Mouse (Mus musculus) mesoderm, embryonic 11.5 days (tissue): ENCODE data around the gene Agap1.

ENCODE experiments used
- DNase-seq: peaks from one replicate; pipeline ENCODE4 v3.0.0-alpha.2; 2012; ENCODE audit warnings: low read depth, low spot score

Gene Agap1

GRCm38 (mm10) chr1:89846148-89846547, 391.5 kb downstream of the Agap1 start:
- DNase-seq = no peak

DNA sequence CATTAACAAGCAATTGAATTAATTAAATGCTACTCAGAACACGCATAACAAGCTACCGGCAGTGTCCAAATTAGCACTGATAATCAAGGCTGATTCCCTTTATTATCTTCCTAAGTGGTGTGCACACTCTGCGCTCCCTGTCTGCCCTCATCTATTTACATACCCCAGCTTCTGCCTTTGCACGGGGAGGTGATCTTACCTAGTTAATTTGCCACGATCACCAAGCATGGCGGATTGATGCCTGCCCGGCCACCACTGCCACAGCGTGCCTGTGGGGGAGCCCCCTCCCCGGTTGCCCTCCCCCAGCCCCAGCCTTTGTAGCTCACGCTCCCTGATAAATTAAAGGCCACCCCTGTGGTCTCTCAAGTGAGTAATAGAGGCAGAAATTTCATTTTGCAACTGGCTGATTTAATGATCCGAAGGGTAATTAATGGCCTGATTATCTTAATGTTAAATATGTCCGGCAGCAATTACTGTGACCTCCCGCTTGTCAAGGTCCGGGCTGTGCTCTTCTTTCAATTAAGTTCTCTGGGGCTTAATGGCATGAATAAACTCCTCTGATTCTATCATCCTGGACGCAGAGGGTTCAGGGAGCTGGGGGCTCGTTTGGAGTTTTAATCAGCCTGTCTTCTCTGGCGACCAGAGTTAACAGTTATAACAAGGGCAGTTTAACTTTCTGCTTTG, 393.9 kb downstream of the Agap1 start:
- no peak for DNase-seq

DNA sequence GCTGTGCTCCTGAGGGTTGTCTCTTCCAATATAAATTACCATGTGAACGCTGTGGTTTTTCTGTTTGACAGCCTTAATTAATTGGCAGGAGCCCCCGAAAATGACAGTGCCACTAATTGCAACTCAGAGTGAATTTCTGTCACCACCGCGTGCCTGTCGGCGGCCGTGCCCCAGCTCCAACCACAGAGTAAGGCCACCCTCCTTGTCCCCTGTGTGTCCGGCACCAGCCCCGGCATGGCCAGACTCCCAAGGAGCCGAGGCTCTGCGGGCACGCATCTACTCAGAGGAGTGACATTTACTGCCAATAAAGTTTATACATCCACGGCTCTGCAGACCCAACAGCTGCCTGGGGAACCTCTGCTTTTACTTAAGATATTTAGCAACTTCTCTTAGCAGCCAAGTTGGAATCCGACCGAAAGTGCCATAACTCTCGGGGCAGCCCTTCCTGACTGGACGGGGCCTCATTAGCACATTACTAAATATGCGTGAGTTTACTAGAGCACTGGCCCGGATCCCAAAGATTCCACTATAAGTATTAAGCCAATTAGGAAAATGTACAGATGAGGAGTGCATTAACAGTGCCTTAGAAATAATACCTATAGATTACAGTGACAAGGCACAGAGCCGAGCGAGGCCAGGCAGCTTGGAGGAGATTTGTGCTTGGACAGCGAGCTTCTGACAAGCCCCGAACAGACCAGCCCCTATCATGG, 394.7 kb downstream of the Agap1 start:
- DNase-seq = no peak

GRCm38 (mm10) chr1:89849861-89850230, 395.2 kb downstream of the Agap1 start:
- DNase-seq = no peak

DNA sequence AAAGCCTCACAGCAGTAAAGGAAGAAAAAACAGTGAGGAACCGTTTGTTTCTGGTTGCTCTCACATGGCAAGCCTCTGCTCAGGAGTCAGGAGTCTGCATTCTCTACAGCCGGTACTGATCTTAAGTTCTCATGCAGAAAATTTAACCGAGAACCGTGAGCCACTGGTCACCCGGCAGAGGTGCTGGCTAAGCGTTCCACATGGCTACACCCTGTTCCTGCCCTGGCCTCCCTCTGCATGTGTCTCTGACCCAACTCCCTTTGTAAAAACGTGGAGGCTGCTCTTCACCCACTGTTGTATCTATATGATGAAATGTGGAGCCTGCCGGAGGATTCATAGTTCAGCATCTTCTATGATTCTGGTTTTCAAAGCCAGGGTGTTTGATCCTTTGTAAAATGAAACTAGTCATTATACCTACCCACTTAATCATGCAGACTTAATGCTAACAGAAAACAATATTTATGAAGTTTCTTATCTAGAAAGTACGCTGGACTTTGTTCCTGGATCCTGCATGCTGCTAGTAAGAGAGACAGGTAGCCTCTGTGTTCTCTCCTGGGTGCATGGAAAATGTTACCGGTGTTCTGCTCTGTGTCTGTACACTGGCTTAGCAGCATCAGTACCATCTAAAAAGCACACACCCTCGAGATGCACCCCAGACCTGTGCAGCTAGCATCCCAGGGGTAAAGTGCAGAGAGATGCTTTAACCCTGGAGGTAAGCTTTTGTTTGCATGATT, 396.2 kb downstream of the Agap1 start:
- no peak for DNase-seq

- DNase-seq = no peak
Observed at GRCm38 (mm10) chr1:89859182-89859581, 404.6 kb downstream of the Agap1 start.

- no peak for DNase-seq
Observed at GRCm38 (mm10) chr1:89860017-89860730, 405.6 kb downstream of the Agap1 start.

DNA sequence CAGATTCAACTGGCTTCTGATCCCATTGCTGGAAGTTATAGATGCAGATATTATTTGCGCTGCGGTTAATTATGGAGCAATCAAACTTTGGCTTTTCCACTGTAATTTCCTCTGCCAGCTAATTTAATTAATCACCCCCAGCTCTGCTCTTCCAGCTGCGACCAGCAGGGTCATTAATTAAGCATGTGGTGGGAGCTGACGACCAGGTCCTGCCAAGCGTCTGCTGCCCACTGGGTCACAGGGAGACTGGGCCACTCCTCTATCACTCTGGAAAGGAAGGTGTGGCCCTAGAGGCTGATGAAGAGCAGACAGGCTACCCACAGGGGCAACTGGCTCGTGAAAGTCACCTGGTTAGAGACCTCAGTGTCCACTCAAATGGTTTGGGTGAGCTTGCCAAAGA, 411.2 kb downstream of the Agap1 start:
- DNase-seq = no peak

DNA sequence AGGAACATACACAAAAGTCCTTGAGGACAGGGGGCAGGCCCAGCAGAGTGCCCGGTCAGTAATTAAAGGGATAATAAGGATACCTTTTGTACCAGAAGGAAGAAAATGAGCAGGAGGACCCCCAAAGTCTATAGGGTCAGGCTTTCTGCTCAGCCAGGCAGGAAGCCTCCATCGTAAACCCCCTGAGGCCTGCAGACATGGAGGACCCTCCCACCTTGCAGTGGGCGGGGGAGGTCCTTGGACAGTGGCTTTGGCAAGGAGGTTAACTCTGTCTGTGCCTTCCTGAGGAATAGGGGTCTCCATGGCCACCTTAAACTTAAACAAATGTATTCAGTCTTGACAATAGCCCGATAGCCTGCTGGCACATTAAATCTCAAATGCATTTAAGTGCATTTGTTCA, 413.2 kb downstream of the Agap1 start:
- no peak for DNase-seq

DNA sequence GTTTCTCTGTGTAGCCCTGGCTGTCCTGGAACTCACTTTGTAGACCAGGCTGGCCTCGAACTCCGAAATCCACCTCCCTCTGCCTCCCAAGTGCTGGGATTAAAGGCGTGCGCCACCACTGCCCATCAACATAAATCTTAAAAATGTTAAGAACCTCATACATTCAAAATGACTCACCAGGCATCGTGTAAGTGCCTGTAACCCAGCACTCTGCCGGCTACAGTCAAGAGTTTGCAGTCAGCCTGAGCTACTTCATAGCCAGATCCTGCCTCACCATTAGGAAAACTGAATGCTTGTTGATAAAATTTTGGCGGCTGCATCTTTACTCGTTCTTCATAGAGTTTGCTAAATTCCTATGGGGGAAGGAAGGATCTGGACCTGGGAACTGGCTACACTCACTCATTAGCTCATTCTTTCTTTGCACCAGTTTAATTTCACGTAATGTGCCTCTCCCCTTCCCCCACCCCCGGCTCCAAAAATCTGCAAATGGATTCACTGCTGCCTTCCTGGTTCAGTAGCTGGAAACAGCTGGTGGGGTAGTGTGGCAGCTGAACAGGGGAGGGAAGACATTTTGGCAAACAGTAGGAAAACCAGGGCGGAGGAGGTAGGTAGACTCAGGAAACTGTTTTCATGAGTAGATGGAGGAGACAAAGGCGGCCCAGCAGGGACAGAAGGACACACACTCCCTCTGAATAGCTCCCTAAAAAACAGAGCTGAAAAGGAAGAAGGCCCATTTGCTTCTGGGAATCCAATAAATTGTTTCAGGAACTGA, 415.7 kb downstream of the Agap1 start:
- no peak for DNase-seq

DNA sequence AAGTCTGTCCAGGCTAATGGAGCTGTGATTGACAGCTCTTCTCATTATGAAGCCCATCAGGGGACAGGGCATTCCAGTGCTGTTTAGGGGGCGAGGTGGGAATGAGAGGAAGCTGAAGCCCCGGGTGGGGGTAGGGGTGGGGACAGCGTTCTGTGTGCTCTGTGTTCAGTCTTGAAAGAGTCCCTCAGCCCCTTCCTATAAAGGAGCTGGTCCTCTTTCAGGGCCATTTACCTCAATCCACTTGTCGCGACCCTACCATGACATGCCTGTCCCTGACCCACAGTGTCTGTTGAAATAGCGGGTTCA, 416.3 kb downstream of the Agap1 start:
- no peak for DNase-seq

DNA sequence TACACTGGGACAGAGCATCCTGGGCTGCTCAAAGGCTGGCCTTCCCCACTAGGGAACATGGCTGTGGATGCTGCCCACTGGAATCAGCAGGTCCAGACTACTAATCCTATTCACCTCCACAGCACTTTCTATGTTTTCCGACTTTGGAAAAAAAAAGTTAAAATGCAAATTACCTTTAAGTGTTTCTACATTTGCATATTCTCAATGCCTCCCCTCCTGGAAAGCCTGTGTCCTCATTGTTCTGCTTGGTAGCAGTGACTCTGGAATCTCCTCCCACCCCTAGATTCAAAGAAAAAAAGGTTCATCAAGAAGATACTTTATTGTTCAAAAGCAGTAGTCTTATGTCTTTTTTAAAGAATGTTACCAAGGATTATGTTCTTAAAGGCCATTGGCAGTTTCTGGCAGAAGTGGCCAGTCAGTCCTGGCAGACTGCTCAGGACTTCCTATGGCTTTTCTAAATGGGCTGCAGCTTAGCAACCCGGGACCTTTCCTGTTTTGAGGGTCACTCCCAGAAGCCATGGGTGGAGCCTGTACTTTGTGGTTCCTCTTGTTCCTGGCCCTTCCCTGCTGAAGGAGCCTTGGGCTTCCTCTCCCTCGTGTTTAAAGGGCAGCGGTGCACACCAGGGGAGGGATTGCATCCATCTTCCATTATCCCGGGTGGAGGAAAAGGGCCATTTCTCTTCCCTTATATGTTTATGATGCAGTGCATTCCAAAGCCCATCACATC, 421.9 kb downstream of the Agap1 start:
- DNase-seq = no peak

- DNase-seq = no peak
Observed at GRCm38 (mm10) chr1:89878496-89878895, 423.9 kb downstream of the Agap1 start.

GRCm38 (mm10) chr1:89880193-89880592, 425.6 kb downstream of the Agap1 start:
- peak; percentile 50 for DNase-seq

GRCm38 (mm10) chr1:89880834-89881233, 426.2 kb downstream of the Agap1 start:
- DNase-seq = no peak

- DNase-seq = no peak
Observed at GRCm38 (mm10) chr1:89884335-89884734, 429.7 kb downstream of the Agap1 start.

GRCm38 (mm10) chr1:89885696-89886095, 431.1 kb downstream of the Agap1 start:
- DNase-seq = peak; percentile 67

DNA sequence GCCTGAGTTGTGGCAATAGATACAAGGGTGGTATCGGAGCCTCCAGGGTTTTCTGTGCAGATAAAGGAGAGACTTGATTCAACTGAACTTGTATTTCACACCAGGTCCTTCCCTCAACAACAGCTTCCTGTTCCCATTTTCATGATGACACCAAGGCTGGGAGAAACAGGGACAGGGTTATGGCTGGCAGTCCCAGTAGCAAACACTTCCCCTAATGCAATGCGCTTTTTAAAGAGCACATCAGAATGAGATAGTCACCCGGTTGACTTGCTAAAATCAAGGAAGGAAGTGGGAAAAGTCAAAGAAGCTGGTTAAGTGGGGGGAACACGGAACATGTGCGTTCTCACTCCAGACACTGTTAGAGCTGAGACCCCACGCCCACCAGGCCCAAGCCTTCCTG, 436.8 kb downstream of the Agap1 start:
- DNase-seq = no peak

- peak; percentile 65 for DNase-seq
Observed at GRCm38 (mm10) chr1:89892281-89892680, 437.7 kb downstream of the Agap1 start.

DNA sequence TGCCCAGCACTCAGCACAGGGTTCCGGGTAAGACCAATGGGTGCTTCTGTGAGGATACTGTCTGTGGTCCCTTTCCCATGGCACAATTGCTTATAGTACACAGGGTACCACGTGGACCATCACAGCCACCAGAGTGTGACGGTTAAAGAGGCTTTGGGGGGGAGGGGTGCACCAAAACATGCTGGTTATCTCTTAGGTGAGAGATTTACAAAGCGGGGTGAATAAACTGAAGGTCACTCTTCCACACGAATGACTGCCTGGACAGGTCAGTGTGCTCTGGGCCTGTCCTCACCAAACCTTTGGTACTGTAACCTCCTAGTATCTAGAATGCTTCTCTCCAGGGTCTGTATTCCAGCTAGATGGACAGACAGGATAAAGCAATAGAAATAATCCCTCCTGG, 441.2 kb downstream of the Agap1 start:
- DNase-seq = no peak

DNA sequence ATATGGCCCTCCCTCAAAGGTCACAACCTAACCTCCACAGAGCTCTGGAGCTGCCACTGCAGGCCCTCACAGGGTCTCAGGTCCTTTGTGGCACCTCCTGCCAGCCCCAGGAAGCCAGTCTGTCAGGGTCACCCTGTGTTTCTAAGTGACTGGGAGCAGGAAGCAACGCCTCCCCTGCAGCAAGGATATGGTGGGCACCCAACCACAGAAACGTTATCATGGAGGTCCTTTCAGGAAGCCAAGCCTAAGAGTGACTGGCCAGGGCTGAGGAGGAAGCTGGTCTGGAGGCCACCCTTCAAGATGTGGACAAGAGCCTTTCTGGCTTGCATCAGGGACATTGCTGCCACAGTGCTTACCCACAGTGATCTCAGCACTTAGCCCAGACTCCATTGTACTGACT, 444.4 kb downstream of the Agap1 start:
- DNase-seq = no peak
